Comparison of ENCODE assay signal across 7 mouse cellular contexts in the genomic region with DNA sequence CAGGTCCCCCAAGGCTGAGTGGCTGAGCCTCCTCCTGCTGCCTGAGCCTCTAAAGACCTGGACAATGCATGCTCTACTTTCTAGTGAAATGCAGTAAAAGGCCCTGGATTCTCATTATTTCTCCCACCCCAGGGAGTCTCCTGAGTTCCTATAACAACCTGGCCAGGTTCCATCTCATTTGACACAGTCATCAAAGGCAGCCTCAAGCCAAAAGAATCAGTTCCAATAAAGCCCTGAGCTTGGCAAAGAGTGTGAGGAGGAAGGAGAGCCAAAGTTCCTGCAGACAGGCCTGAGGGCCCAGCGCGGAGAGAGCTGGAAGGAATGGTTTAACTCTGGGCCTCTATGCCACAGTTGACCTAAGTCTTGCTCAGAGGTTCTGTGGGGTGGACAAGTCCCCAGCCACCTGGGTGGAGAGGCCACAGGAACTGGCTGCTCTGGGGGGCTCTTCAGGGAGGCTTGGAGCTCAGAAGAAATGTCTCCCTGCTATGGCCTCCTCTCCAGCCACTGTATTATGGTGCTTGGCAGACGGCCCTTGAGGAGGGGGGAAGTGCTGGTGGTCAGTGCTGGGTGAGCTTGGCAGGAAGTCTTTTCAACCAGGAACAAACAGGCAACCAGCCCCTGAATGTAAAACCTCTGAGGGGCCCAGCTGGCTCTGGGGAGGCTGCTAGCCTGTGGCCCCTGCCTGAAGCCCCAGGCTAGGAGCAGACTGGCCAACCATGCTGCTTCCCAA. TPM values are rescaled to one million over a fixed set of nuclear protein-coding genes. Genes with fewer than 3 reads are reported as not detected.
DNase-seq lines count a peak whose midpoint lies in the region; ATAC-seq and TF ChIP-seq lines count a peak whose summit lies in the region.

No protein-coding gene starts in this region.

- no peak for TF ChIP-seq POLR2A in kidney, adult 2 months (IDR thresholded peaks at IDR 0.05; ENCODE audit: low read depth, low read length)

- no peak overlapping the region for H3K27ac ChIP-seq in kidney, adult 2 months (ENCODE audit: insufficient read depth, low read depth, low read length)

- H3K36me3 ChIP-seq in kidney, adult 2 months (ENCODE audit: control insufficient read depth, insufficient read depth, low read length) = no peaks in the 10 kb centered on the region

- TF ChIP-seq CTCF in kidney, adult 2 months (conservative IDR thresholded peaks at IDR 0.05; ENCODE audit: insufficient read depth, insufficient read length, low read depth, low read length) = no peak

- intact Hi-C loops in left cerebral cortex, postnatal 25 days (cut with DNase I) = loop anchor here (1.0 kb wide), 1 partner anchor 18 kb away; no protein-coding TSS in a partner anchor

- WGBS in kidney, adult 2 months = 52% methylated on average over 3 of the region's 3 CpGs

- peak; percentile 89 for DNase-seq in adipocyte (ENCODE audit: low spot score)
- peak; percentile 71 to 78 for DNase-seq in cerebellum, adult 18-20 months
- peak; percentile 66 for DNase-seq in frontal cortex, postnatal 10 days (ENCODE audit: low spot score in 2 of 2)
- DNase-seq in kidney, adult 2 months = peak; percentile 77
- DNase-seq in left cerebral cortex, postnatal 25 days (ENCODE audit: low spot score in 2 of 2) = peak; percentile 51 to 76
- peak; percentile 60 for DNase-seq in ovary, postnatal 14 days (ENCODE audit: low spot score)

- no peaks in the 10 kb centered on the region for H3K27me3 ChIP-seq in kidney, adult 2 months (replicated peaks; ENCODE audit: control insufficient read depth, insufficient read depth, low read length)

- no peak overlapping the region for H3K4me3 ChIP-seq in kidney, adult 2 months (ENCODE audit: insufficient read depth, low read depth, low read length)

- peaks cover 8% of the 10 kb centered on the region; the same call in 1 of the 2 replicates for H3K4me1 ChIP-seq in kidney, adult 2 months (ENCODE audit: control insufficient read depth, insufficient read depth, low read length)

- ATAC-seq in erythroblast, adult 5-6 weeks (replicated peaks; ENCODE audit: low FRiP score, poor library complexity, severe bottlenecking) = no peak

RNA-seq across cellular contexts. Expression of gene Sfxn5, which starts 30.7 kb away (rescaled TPM):
- polyA plus RNA-seq in kidney, adult 2 months (2012; rRNA removed) = 23.6 and 25.8 TPM in 2 replicates
- 100 to 1,000 TPM; 165 TPM for total RNA-seq in left cerebral cortex, postnatal 25 days (2021)
- 0.19 and 0.63 TPM in 2 replicates for total RNA-seq in erythroblast, adult 5-6 weeks (2015; ENCODE audit: low replicate concordance)
- total RNA-seq in erythroblast, adult 5-6 weeks (2017; ENCODE audit: low replicate concordance) = 0.56 and 1.3 TPM in 2 replicates

Comparison
In these comparisons a context has a peak if more than half of its experiments do, and no peak if none do; other contexts are left out.
1. RNA of gene Sfxn5, which starts 30.7 kb away (total RNA-seq): 165 TPM in left cerebral cortex, postnatal 25 days; 0.19 to 1.3 TPM in erythroblast, adult 5-6 weeks; every median in the first group is over 10 times any median in the second.
2. Peak in every context shown above with its lines, with median percentiles within 50 percentile points of each other: DNase-seq.